In the genomic region with DNA sequence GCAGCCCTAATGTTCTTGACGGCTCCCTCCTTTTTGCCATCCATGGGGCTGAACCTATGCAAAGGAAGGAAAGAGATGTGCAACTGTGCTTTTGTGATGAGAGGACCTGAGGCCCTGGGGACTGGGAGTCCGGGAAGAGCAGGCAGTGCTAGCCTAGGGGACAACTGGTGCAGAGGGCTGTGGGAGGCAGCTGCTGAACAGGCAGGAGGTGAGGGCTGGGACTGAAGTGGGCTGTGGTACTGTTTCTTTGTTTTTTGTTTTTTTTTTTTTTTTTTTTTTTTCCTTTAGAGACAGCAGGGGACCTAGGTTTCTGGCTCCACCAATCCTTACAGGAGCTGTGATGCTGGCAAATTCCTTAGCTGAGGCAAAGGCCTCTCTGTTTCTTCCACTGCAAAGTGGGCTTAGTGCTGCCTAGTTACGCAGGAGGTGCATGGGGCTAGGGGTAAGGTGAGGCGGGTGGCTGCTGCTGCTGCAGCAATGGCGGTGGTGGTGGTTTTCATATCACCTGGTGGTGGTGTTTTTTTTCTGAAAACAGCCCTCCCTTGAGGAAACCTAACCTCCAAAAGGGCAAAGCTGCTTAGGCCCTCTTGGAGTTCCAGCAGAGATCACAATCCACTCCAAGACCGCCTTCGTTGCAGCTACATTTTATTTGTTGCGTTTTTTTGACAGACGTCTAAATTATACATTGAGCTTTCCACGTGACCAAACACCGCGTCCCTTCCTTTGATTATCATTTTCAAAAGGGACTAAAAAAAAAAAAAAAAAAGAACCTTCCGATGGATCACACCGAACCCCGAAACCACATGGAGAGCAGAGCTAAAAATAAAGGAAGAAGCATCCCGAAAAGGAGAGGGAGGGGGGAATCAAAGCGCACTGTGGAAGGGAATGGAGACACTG, we compare ENCODE assay signal across 8 mouse cellular contexts. TPM values are rescaled to one million over a fixed set of nuclear protein-coding genes. Genes with fewer than 3 reads are reported as not detected.
A peak's percentile ranks its signal among the peaks of the same experiment; 100 is the strongest.
DNase-seq lines count a peak whose midpoint lies in the region; ATAC-seq and TF ChIP-seq lines count a peak whose summit lies in the region.

No protein-coding gene starts in this region.

- no peaks in the 10 kb centered on the region for H3K9me3 ChIP-seq in heart, embryonic 15.5 days (replicated peaks)
- H3K9me3 ChIP-seq in liver, embryonic 12.5 days (replicated peaks), result no peaks in the 10 kb centered on the region

- no peak for ATAC-seq in heart, embryonic 15.5 days (replicated peaks; ENCODE audit: insufficient number of reproducible peaks, insufficient read depth, low FRiP score, low read depth)
- ATAC-seq in liver, embryonic 12.5 days, result no peak

- WGBS in cerebellum, adult 2 months, result 35% methylated on average over 17 of the region's 17 CpGs
- 20% methylated on average over 17 of the region's 17 CpGs for WGBS in heart, embryonic 15.5 days
- WGBS in liver, embryonic 12.5 days (ENCODE audit: insufficient replicate concordance), result 31% methylated on average over 17 of the region's 17 CpGs

- H3K27ac ChIP-seq in cerebellum, adult 2 months (ENCODE audit: insufficient read depth, low read length), result peak overlapping the region; percentile 66
- peak overlapping the region; percentile 98 for H3K27ac ChIP-seq in heart, embryonic 15.5 days
- H3K27ac ChIP-seq in liver, embryonic 12.5 days, result no peak overlapping the region

- peak overlapping the region; percentile 30 for H3K4me3 ChIP-seq in cerebellum, adult 2 months (replicated peaks; ENCODE audit: insufficient read depth, low read depth, low read length)
- H3K4me3 ChIP-seq in C2C12 (ENCODE audit: insufficient read depth, poor library complexity, severe bottlenecking), result no peak overlapping the region
- peak overlapping the region; percentile 40 for H3K4me3 ChIP-seq in heart, embryonic 15.5 days
- H3K4me3 ChIP-seq in liver, embryonic 12.5 days, result peak overlapping the region; percentile 43

- DNase-seq in cerebellum, adult 2 months, result peak in 1 of 2 experiments; percentile 36
- DNase-seq in cerebellum, adult 9-11 months, result no peak
- peak; percentile 51 for DNase-seq in thymus, postnatal 0 days (ENCODE audit: low spot score)
- no peak for DNase-seq in spleen, adult 18-20 months
- DNase-seq in urinary bladder, adult 18-20 months (ENCODE audit: low spot score in 2 of 2), result no peak

- no peak for TF ChIP-seq POLR2A in cerebellum, adult 2 months (IDR thresholded peaks at IDR 0.05; ENCODE audit: borderline replicate concordance, insufficient read depth, low read length)

- peak overlapping the region; percentile 27 for H3ac ChIP-seq in C2C12 (ENCODE audit: control insufficient read depth, insufficient read length, low read depth)

- no peak for TF ChIP-seq CTCF in cerebellum, adult 2 months (IDR thresholded peaks at IDR 0.05; ENCODE audit: borderline replicate concordance, insufficient read depth, low read depth, low read length)
- no peak for TF ChIP-seq CTCF in C2C12 (IDR thresholded peaks at IDR 0.05; ENCODE audit: control insufficient read depth, insufficient read depth, insufficient read length)

- H3K4me1 ChIP-seq in cerebellum, adult 2 months (ENCODE audit: control insufficient read depth, insufficient read depth, low read length), result peaks cover 45% of the 10 kb centered on the region
- H3K4me1 ChIP-seq in heart, embryonic 15.5 days (replicated peaks), result peaks cover 98% of the 10 kb centered on the region
- peaks cover 80% of the 10 kb centered on the region for H3K4me1 ChIP-seq in liver, embryonic 12.5 days

- no peaks in the 10 kb centered on the region for H3K79me3 ChIP-seq in C2C12 (ENCODE audit: low read depth)

- no peaks in the 10 kb centered on the region for H3K79me2 ChIP-seq in C2C12 (ENCODE audit: control insufficient read depth, insufficient read depth)

- H3K9ac ChIP-seq in heart, embryonic 15.5 days, result no peak overlapping the region
- H3K9ac ChIP-seq in liver, embryonic 12.5 days, result no peak overlapping the region; the same call in 1 of the 2 replicates

- no peaks in the 10 kb centered on the region for H3K27me3 ChIP-seq in cerebellum, adult 2 months (ENCODE audit: control insufficient read depth, insufficient read depth, low read length)
- H3K27me3 ChIP-seq in C2C12 (ENCODE audit: control insufficient read depth, insufficient read depth, insufficient read length), result no peaks in the 10 kb centered on the region
- no peaks in the 10 kb centered on the region for H3K27me3 ChIP-seq in heart, embryonic 15.5 days
- peaks cover 45% of the 10 kb centered on the region for H3K27me3 ChIP-seq in liver, embryonic 12.5 days (replicated peaks)

- no peaks in the 10 kb centered on the region for H3K36me3 ChIP-seq in C2C12 (ENCODE audit: control insufficient read depth, insufficient read depth)
- no peaks in the 10 kb centered on the region for H3K36me3 ChIP-seq in heart, embryonic 15.5 days
- no peaks in the 10 kb centered on the region for H3K36me3 ChIP-seq in liver, embryonic 12.5 days

- peak overlapping the region; percentile 69 for H3K4me2 ChIP-seq in heart, embryonic 15.5 days
- H3K4me2 ChIP-seq in liver, embryonic 12.5 days, result peak overlapping the region; percentile 74

TF ChIP-seq in C2C12, 6 proteins besides CTCF, POLR2A, EP300 and RAD21:
- TF ChIP-seq CEBPB (IDR thresholded peaks at IDR 0.05; ENCODE audit: low read depth), result no peak
- no peak for TF ChIP-seq FOSL1 (IDR thresholded peaks at IDR 0.05; ENCODE audit: insufficient read depth, low read length, poor library complexity, severe bottlenecking)
- no peak for TF ChIP-seq MYOG (IDR thresholded peaks at IDR 0.05; ENCODE audit: control insufficient read depth, extremely low read depth, insufficient read length)
- TF ChIP-seq MAX (IDR thresholded peaks at IDR 0.05), result no peak
- no peak for TF ChIP-seq USF1 (IDR thresholded peaks at IDR 0.05; ENCODE audit: low read depth)
- TF ChIP-seq MYOD1 (IDR thresholded peaks at IDR 0.05; ENCODE audit: control insufficient read depth, insufficient read length, low read depth), result no peak

RNA-seq across cellular contexts. Expression of gene Trim8, which starts 26.4 kb away (rescaled TPM):
- 40.3 and 43.4 TPM in 2 replicates for polyA plus RNA-seq in cerebellum, adult 2 months (2012; rRNA removed)
- polyA plus RNA-seq in C2C12 (2012; fragmentation: generic; extraction: Trizol), result 26.8 TPM
- polyA plus RNA-seq in heart, embryonic 15.5 days (2015; fragmentation: Nextera tagmentation; extraction: Ambion mirVana), result 15.9 and 19.2 TPM in 2 replicates
- polyA plus RNA-seq in liver, embryonic 12.5 days (2016; fragmentation: Nextera tagmentation; extraction: Ambion mirVana), result 19.0 and 19.5 TPM in 2 replicates
- 20.4 and 23.6 TPM in 2 replicates for polyA plus RNA-seq in thymus, postnatal 0 days (2015; fragmentation: Nextera tagmentation; extraction: Ambion mirVana)

RNA-seq across cellular contexts. Expression of gene Arl3, which starts 45.1 kb away (rescaled TPM):
- 205 and 227 TPM in 2 replicates for polyA plus RNA-seq in cerebellum, adult 2 months (2012; rRNA removed)
- polyA plus RNA-seq in C2C12 (2012; fragmentation: generic; extraction: Trizol), result 81.4 TPM
- polyA plus RNA-seq in heart, embryonic 15.5 days (2015; fragmentation: Nextera tagmentation; extraction: Ambion mirVana), result 86.9 and 91.8 TPM in 2 replicates
- polyA plus RNA-seq in liver, embryonic 12.5 days (2016; fragmentation: Nextera tagmentation; extraction: Ambion mirVana), result 37.2 and 38.4 TPM in 2 replicates
- 47.5 and 52.3 TPM in 2 replicates for polyA plus RNA-seq in thymus, postnatal 0 days (2015; fragmentation: Nextera tagmentation; extraction: Ambion mirVana)

RNA-seq across cellular contexts. Expression of gene Sfxn2, which starts 45.3 kb away (rescaled TPM):
- 7.0 and 7.7 TPM in 2 replicates for polyA plus RNA-seq in cerebellum, adult 2 months (2012; rRNA removed)
- polyA plus RNA-seq in C2C12 (2012; fragmentation: generic; extraction: Trizol), result 1.4 TPM
- 8.8 and 10.9 TPM in 2 replicates for polyA plus RNA-seq in heart, embryonic 15.5 days (2015; fragmentation: Nextera tagmentation; extraction: Ambion mirVana)
- 18.5 and 18.9 TPM in 2 replicates for polyA plus RNA-seq in liver, embryonic 12.5 days (2016; fragmentation: Nextera tagmentation; extraction: Ambion mirVana)
- polyA plus RNA-seq in thymus, postnatal 0 days (2015; fragmentation: Nextera tagmentation; extraction: Ambion mirVana), result 13.9 and 16.9 TPM in 2 replicates
